Mouse (Mus musculus): ENCODE data around the gene Vmn1r81. TPM values are rescaled to one million over a fixed set of nuclear protein-coding genes. Genes with fewer than 3 reads are reported as not detected.

Vmn1r81 gene
- total RNA-seq (2021): not detected
- long read RNA-seq, experiment 1: 0 reads
- long read RNA-seq, experiment 2: 0 reads

DNA sequence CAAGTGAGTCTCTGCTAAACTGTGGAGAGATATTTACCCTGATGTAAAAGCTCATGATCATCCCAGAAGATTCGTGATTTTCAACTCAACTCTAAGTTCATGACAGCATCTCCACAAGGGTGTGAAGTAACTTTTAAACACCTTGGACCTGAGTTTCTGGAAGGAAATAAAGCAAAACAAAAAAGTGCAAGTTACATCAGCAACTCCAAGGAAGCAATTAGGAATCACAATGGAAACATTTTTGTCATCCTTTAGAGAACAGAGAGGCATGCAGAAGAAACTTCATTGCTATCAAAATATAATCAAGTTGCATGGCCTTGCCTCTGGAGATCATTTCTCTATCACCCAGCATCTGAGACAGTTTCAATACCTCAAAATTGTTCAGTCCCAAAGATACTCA, at the start of gene Vmn1r81:
Gene Vmn1r81 (minus strand): TSS at position 101 of the 400 bp plus-strand sequence.
- DNase-seq (ENCODE audit: low spot score): no peak

DNA sequence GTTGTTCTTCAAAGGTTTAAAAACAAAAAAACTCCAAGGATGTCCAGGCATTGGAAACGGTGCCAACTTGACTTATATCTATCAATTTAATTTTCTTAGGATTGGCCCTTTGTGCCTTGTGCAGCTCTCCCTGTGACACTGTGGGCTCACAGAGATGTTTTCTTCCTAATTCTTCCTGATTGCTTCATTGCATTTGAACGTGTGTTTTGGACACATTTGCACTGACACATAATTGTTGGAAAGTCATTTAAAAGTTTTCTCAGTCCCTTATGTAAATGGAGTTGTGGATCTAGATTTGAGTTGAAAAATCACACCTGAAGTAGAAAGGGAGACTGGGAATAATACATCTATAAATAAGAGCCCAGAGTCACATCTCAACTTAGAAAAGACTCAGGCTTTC, 32.1 kb upstream of the Vmn1r81 start, which contains the start of gene Vmn1r82:
Gene Vmn1r82 (plus strand): TSS at position 301 of the 400 bp plus-strand sequence.
- DNase-seq (ENCODE audit: low spot score): no peak

DNA sequence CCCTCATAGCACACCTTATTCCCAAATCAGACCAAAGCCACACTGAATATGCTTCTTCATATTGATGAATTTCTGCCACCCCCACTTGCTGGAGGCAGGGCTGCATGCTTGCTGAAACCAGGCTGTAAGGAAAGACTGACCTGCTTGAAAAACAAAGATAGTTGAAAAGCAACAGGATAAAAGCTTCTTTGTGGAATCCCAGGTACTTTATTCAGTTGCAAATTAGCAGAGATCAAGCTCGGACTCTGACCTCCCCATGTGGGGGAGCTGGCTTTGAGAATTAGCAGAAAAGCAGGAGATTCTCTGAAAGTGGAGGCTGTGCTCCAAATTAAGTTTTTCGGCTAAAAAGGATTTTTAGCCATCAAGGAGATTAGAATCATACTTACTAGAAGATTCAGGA, 63.9 kb downstream of the Vmn1r81 start:
- no peak for DNase-seq (ENCODE audit: low spot score)

Other genes starting within 250 kb of the Vmn1r81 start
- gene Vmn1r77, start 231.5 kb downstream of the Vmn1r81 start, total RNA-seq (2021): not detected
- gene Vmn1r78, start 118.0 kb downstream of the Vmn1r81 start, total RNA-seq (2021): not detected
- gene Vmn1r79, start 97.0 kb downstream of the Vmn1r81 start, total RNA-seq (2021): not detected
- gene Vmn1r80, start 79.0 kb downstream of the Vmn1r81 start, total RNA-seq (2021): not detected
- not detected for gene Vmn1r82, start 32.2 kb upstream of the Vmn1r81 start, total RNA-seq (2021)
- gene Vmn1r83, start 61.2 kb upstream of the Vmn1r81 start, total RNA-seq (2021): not detected
- gene Vmn1r84, start 101.0 kb upstream of the Vmn1r81 start, total RNA-seq (2021): not detected
- 1 to 10 TPM; 1.2 to 1.6 TPM for gene Zfp551, start 154.5 kb upstream of the Vmn1r81 start, total RNA-seq (2021)
- 1 to 10 TPM; 4.5 to 4.8 TPM for gene Zfp606, start 210.0 kb upstream of the Vmn1r81 start, total RNA-seq (2021)
- not detected for gene 2900092C05Rik, start 244.2 kb upstream of the Vmn1r81 start, total RNA-seq (2021)

All from gastrocnemius, adult 18-20 months (tissue).